Mouse (Mus musculus): Measurements from ENCODE around the gene Itpr3. TPM values are rescaled to one million over a fixed set of nuclear protein-coding genes. Genes with fewer than 3 reads are reported as not detected.

The Itpr3 gene
- total RNA-seq, 2 experiments from 2014 or later: 5.3 to 6.7 TPM

- intact Hi-C loops (cut with DNase I): no loop called here
- DNase-seq: no peak
These were observed 9.0 kb downstream of the Itpr3 start for GRCm38 (mm10) chr17:27066065-27066464.

- no peak for DNase-seq
- intact Hi-C loops (cut with DNase I): no loop called here
These were observed 12.0 kb downstream of the Itpr3 start for GRCm38 (mm10) chr17:27069071-27069470.

GRCm38 (mm10) chr17:27070913-27071312, 13.8 kb downstream of the Itpr3 start:
- intact Hi-C loops (cut with DNase I): no loop called here

GRCm38 (mm10) chr17:27071630-27072029, 14.5 kb downstream of the Itpr3 start:
- intact Hi-C loops (cut with DNase I): no loop called here

More at GRCm38 (mm10) chr17:27070913-27071312, 13.8 kb downstream of the Itpr3 start:
- DNase-seq: no peak

GRCm38 (mm10) chr17:27072363-27072762, 15.3 kb downstream of the Itpr3 start:
- intact Hi-C loops (cut with DNase I): no loop called here
- DNase-seq: no peak

More at GRCm38 (mm10) chr17:27071630-27072029, 14.5 kb downstream of the Itpr3 start:
- DNase-seq: no peak

GRCm38 (mm10) chr17:27073126-27073525, 16.0 kb downstream of the Itpr3 start:
- no peak for DNase-seq
- intact Hi-C loops (cut with DNase I): no loop called here

GRCm38 (mm10) chr17:27073778-27074177, 16.7 kb downstream of the Itpr3 start:
- no peak for DNase-seq
- intact Hi-C loops (cut with DNase I): loop anchor here (2.0 kb wide), 1 partner anchor 17 kb away; the partner anchor contains the start of gene Itpr3

- no peak for DNase-seq
- intact Hi-C loops (cut with DNase I): loop anchor here (2.0 kb wide), 1 partner anchor 17 kb away; the partner anchor contains the start of gene Itpr3
These were observed 17.1 kb downstream of the Itpr3 start for GRCm38 (mm10) chr17:27074236-27074635.

GRCm38 (mm10) chr17:27074849-27075745, 18.0 kb downstream of the Itpr3 start:
- no peak for DNase-seq
- intact Hi-C loops (cut with DNase I): loop anchor here (2.0 kb wide), 1 partner anchor 18 kb away; the partner anchor contains the start of gene Itpr3

- no peak for DNase-seq
- intact Hi-C loops (cut with DNase I): no loop called here
These were observed 20.0 kb downstream of the Itpr3 start for GRCm38 (mm10) chr17:27077133-27077532.

- intact Hi-C loops (cut with DNase I): no loop called here
- DNase-seq: no peak
These were observed 20.8 kb downstream of the Itpr3 start for GRCm38 (mm10) chr17:27077920-27078319.

GRCm38 (mm10) chr17:27078499-27078898, 21.4 kb downstream of the Itpr3 start:
- no peak for DNase-seq
- intact Hi-C loops (cut with DNase I): no loop called here

GRCm38 (mm10) chr17:27081868-27082267, 24.8 kb downstream of the Itpr3 start:
- intact Hi-C loops (cut with DNase I): no loop called here
- DNase-seq: no peak

GRCm38 (mm10) chr17:27082796-27083195, 25.7 kb downstream of the Itpr3 start:
- intact Hi-C loops (cut with DNase I): no loop called here
- no peak for DNase-seq

GRCm38 (mm10) chr17:27083601-27084000, 26.5 kb downstream of the Itpr3 start:
- intact Hi-C loops (cut with DNase I): no loop called here
- no peak for DNase-seq

GRCm38 (mm10) chr17:27085676-27086075, 28.6 kb downstream of the Itpr3 start:
- intact Hi-C loops (cut with DNase I): loop anchor here (2.0 kb wide), 1 partner anchor 53 kb away; no protein-coding TSS in a partner anchor
- peak; percentile 48 to 72 for DNase-seq

GRCm38 (mm10) chr17:27087426-27087825, 30.3 kb downstream of the Itpr3 start:
- intact Hi-C loops (cut with DNase I): no loop called here
- DNase-seq: no peak

- DNase-seq: no peak
- intact Hi-C loops (cut with DNase I): no loop called here
These were observed 33.0 kb downstream of the Itpr3 start for GRCm38 (mm10) chr17:27090068-27090467.

- peak in 1 of 2 experiments; percentile 24 for DNase-seq
- intact Hi-C loops (cut with DNase I): no loop called here
These were observed 38.6 kb downstream of the Itpr3 start for GRCm38 (mm10) chr17:27095690-27096089.

- no peak for DNase-seq
- intact Hi-C loops (cut with DNase I): no loop called here
These were observed 44.6 kb downstream of the Itpr3 start for GRCm38 (mm10) chr17:27101675-27102074.

- no peak for DNase-seq
- intact Hi-C loops (cut with DNase I): no loop called here
These were observed 48.8 kb downstream of the Itpr3 start for GRCm38 (mm10) chr17:27105698-27106470.
